Mouse (Mus musculus): ENCODE data around the gene Hmga2.

Hmga2 gene

DNA sequence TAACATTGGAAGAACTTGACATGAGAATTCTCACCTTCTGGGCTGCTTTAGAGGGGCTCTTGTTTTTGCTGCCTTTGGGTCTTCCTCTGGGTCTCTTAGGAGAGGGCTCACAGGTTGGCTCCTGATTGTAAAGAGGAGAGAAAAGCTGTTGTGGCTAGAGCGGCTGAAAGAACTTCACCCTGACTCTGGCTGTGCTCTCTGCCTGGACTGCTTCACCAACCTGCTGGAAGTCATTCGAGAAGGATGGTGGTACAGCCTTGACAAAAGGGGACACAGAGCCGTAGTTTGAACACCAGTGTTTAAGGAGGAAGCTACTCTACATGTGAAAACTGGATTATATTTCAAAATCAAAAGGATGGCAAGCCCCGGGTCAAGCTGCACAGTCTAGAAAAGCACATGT is 3.1 kb downstream of the Hmga2 start:
- DNase-seq (ENCODE audit: low spot score in 2 of 2), result no peak

DNA sequence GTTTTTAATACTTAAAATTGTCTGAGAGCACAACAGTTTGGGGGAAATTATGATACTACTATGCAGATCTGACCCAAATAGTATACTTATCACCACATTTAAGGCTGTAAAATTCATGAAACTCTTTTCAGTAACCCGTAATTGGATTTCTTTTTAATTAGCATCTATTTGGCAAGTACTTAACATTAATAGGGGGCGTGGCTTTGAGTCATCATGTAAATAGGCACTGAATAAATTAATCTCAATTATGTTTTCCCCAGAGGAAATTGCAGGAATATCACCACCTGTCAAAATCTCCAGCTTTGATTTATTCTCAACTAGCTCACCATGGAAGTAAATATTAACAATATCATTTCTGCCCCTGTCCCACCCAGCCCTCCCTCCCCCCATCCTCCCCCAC is 3.7 kb downstream of the Hmga2 start:
- no peak for DNase-seq (ENCODE audit: low spot score in 2 of 2)

DNA sequence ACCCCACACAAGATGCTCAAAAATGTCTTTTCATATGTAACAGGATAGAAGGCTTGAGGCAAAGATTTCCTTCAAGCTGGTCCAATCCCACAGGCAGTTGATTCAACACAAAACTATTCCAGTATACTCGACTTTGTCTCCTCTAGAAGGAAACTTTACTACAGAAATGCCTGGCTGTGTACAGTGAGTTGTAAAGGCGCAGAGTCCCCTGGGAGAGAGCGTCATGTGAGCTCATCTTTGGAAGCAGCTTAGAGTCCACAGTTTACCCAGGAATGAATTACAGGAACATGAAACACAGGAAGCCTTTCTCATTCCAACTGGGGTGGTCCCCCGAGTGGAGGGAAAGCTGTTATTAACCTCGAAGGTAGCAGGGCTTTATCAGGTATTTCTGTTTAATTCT is 11.1 kb downstream of the Hmga2 start:
- no peak for DNase-seq (ENCODE audit: low spot score in 2 of 2)

DNA sequence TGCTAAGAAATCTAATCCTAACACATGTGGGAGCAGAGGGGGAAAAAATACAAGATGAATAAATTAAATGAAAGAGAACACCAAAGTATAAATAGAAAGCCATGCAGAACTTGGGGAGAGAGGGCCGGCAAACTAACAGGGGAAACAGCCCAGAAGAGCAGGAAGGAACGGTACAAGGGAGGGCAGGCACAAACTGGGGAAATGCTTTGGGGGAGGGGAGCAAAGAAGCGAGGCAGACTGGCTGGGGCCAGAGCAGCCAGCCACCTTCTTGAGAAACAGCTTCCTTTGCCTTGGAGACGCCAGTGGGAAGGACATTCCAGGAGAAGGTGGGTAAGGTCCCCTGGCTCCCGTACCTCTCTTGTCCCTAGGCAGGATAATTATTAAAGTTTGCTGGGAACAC is 14.5 kb downstream of the Hmga2 start:
- no peak for DNase-seq (ENCODE audit: low spot score in 2 of 2)

DNA sequence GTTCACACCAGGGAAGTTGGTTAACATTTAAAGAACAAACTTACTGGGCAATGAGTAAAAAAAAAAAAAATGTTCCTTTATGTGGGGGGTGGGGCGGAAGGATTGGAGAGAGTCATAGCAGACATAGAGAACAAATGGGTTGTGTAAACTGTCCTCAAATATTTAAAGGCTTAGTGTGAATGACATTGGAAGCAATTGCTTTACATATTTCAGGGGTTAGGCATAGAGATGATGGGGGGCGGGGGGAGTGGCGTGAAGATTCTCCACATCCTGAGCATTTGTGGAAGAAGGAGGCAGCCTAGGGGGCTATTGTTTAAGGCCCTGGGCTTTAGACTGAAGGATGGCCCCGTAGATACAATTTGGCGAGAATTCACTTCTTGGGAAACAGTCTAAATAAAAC is 15.0 kb downstream of the Hmga2 start:
- no peak for DNase-seq (ENCODE audit: low spot score in 2 of 2)

DNA sequence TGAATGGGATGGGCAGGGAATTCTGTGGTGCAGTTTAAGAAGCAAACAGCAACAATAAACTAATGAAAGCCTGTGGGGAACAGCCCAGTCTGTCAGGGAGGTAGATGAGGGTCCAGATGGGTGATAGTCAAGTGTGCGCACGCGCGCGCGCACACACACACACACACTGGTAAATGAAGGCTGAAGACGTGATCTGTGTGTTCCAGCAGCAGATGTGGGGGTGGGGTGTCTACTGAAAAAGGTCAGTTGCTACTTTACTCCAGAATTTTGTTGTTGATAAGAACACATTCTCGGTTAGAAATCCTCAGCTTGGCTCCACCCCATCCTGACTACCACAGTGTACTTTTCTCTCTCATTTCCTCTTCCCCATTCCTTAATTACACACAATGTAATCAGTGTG is 17.4 kb downstream of the Hmga2 start:
- DNase-seq (ENCODE audit: low spot score in 2 of 2), result peak in 1 of 2 experiments; percentile 22

DNA sequence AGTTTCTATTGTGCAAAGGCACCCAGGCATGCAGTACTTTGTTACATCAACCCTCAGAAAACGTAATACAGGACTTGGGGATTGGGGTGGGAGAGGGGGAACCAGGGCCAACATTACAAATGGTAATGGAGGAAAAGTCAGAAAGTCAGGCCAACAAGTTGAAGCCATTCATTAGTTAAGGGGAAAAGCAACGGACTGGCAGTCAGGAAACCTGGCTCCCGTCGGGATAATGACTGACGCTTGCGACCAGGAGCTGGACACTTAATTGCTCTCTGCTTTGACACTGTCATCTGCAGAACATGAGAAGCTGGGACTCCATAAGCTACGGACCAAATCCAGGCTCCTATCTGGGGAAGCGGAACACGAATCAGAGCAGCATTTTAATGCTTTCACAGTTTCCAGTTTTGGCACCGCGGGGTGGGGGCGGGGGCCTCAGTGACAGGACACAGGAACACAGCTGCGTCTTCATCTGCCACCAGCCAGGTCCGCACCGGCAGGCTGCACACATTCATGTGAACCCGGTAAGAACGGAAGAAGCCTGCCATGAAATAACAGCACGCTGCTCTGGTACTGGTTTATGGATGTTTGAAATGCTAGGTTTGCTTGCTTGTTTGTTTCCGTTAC is 26.5 kb downstream of the Hmga2 start:
- no peak for DNase-seq (ENCODE audit: low spot score in 2 of 2)

DNA sequence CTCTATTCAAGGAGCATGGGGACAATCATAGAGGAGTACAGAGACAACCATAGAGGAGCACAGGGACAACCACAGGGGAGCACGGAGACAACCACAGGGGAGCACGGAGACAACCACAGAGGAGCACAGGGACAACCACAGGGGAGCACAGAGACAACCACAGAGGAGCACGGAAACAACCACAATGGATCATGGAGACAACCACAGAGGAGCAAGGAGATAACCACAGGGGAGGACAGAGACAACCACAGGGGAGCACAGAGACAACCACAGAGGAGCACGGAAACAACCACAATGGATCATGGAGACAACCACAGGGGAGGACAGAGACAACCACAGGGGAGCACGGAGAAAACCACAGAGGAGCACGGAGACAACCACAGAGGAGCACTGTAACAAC is 29.5 kb downstream of the Hmga2 start:
- no peak for DNase-seq (ENCODE audit: low spot score in 2 of 2)

DNA sequence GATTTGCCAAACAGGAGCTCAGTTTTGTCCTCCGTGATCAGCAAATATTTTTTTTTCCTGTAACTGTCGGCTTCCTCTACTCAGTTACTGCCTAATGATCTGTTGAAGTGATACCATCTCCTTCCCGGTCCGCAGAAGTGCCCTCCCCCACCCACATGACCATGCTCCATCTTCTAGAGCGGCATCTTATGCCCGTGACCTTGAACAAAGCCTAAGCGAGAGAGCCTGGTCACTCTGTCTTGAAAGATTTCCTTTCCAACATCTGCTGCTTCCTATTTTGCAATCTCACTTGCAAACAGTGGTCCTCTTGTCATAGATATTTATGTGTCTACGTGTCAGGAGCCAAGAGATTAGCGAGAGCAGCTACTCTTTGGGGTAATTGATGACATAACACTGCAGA is 30.1 kb downstream of the Hmga2 start:
- DNase-seq (ENCODE audit: low spot score in 2 of 2), result no peak

DNA sequence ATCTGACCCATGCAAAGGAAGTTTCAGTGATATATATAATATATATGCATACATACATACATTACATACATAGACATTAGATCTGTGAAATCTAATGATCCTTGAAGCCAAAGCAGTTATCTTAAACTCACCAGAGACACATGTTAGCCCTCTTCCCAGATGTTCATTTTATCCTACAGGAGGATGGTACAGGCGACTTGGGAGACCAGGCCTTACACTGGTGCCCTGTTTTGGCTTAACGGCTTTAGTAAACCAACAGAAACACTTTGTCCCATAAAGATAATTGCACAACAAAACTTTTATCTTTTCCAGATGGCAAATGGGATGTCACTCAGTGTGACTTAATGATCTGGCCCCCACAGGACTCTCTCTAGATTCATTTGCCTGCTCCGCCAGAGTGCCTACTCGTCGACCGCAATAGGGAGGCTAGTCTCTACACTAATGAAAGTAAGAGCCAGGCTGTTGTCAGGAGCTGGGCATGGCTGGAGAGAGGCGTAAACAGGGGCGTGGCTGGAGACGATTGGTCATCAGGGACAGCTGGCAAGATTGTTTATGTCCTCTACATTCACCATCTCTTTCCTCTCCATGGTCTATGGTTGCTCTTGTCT is 31.7 kb downstream of the Hmga2 start:
- DNase-seq (ENCODE audit: low spot score in 2 of 2), result no peak

DNA sequence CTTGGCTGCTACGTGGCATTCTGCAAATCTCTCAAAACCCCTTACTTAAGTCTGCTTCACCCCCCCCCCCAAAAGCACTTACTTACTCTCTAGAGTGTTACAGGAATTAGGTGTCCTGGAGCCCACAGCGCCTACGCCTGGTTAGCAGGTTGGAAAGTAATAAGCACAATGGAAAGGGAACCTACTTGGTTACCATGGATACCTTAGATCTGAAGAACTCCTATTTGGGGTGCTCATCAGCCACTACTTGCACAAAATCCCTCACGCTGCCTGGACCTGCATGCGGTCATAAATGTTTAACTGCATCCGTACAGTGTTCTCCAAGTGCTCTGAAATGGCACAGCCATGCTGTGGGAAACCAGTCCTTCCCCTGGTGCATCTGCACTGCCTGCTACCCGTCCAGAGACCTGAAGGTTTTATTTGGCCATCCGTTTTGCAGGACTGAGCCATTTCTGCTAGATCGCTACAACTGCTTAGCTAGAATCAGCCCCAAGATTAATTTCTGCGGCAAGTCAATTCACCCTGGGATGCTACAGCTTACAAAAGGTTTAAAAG is 32.4 kb downstream of the Hmga2 start:
- no peak for DNase-seq (ENCODE audit: low spot score in 2 of 2)

DNA sequence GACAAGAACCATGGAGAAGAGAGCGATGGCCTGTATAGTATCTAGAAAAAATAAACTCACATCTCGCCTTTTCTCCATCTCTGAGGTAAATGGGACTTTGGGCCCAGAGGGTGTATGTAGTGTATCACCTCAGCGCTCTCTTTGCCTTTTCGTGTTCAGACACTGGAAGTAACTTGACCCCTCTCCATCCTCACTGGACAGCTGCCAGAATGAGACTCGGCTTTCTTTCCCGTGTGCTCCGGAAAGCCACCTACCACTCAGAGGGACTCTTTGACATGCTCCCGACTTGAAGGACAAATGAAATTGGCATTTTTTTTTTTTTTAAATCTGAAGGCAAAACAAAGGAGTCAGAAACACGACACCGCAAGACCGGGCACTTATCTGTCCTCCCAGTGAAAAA is 35.0 kb downstream of the Hmga2 start:
- no peak for DNase-seq (ENCODE audit: low spot score in 2 of 2)

DNA sequence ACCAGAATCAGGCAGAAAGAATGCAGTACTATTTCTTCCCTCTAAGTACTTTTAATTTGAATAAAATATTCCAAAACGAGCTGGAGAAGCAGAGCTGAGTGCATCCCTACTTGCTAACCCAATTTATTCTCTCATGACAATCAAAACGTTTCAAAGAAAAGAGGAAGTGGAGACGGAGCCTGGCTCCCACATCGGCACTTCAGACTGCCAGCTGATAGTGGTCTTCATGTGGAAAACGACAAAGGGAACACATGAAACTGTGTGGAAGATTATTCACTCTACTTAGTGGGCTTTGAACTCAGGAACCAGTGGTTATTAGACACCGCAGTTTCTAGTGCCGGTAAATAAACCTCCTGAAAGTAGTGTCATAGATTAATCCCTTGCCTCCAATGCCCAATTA is 41.8 kb downstream of the Hmga2 start:
- DNase-seq (ENCODE audit: low spot score in 2 of 2), result no peak

DNA sequence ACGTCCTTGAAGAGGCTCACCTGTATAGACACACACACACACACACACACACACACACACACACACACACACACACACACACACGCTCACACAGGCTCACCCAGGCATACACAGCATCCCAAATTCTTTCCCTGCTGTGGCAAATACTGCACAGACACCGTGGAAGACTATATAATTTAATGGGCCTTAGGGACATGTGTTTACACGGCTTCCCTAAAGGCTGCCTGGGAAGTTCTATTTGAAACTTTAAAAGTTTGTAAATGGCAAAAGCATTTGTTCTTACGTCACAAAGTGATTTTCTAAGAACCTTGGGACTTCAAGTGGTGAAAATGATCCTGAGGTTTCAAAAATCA is 42.8 kb downstream of the Hmga2 start:
- no peak for DNase-seq (ENCODE audit: low spot score in 2 of 2)

DNA sequence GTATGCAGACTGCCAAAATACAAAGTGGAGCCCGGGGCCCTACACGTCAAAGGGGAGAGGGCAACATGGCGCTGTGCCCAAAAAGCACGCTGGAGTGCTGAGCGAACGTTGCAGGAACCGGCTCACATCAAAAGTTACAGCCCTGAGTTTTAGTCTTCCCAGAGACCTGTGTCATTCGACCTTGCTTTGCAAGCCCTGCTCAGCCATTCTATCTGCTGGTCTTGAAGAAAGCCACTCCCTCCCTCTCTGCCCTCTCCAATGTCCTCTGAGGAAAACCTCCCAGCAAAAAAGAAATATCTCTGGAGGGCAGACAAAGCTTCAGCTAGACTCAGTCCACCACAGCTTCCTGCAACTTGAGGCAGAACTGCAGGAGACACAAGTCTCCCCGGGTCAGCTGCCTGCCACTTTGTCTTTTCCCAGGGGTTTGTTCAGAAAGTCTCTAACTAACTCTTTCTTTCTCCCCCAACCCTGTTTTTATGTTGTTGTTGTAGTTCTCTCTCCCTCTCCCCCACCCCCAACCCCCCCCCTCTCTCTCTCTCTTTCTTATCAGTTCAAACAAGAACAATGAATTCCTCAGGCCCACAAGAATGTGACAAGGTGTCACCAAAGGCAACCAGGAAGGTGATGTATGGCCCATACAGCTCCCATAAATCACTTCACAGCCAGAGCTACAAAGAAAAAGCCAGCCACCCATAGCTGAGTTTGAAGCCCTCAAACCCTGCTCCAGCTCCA is 43.4 kb downstream of the Hmga2 start:
- DNase-seq (ENCODE audit: low spot score in 2 of 2), result no peak

DNA sequence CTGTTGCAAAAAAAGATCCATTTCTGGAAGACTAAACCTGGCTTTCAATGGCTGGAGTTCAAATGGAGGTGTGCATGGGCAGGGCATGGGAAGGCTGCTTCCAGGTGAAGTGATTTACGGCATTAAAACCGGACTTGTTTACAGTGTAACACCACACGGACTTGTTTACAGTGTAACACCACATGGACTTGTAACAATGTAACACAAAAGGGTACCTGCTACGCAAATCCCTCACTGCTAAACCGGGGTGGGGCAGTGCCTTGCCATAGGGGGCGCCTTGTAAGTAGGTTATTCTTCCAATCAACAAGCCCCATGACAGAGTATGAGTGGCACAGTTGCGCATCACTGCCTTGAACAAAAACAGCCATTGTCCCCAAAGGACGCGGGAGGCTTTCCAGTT is 44.2 kb downstream of the Hmga2 start:
- DNase-seq (ENCODE audit: low spot score in 2 of 2), result no peak

DNA sequence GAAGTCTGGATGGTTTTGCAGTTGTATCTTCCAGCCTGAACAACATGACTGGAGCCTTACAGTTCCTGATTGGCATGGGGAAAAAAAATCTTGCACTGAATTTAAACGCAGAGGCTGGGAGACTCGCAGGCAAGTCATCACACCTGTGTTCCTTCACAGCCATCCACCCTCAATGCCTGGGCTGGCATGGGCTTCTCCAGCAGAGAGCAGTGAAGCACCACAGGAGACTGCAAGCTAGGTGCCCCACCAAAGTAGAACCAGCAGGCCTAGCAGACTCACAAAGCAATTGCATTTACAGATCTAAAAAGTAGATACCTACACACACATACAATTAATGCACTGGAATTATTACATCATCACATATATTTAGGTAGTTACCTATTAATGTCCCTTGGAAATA is 44.8 kb downstream of the Hmga2 start:
- no peak for DNase-seq (ENCODE audit: low spot score in 2 of 2)

DNA sequence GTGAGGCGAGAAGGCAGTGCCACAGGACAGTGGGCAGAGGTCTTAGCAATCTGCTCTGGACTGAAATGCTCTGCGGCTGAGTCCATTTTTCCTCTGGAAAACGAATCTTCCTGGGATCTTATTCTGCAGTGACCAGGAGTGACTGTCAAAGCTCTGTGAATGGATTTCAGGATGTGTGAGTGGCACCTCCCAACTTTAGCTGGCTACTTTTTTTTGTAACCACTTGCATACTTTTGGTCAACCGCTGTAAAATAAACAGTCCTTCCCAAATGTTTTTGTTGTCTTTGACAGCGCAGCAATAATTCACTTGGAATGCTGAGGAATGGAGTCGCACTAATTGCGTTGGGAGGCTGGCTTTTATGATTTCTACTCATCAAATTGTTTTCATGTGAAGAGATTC is 45.8 kb downstream of the Hmga2 start:
- no peak for DNase-seq (ENCODE audit: low spot score in 2 of 2)

DNA sequence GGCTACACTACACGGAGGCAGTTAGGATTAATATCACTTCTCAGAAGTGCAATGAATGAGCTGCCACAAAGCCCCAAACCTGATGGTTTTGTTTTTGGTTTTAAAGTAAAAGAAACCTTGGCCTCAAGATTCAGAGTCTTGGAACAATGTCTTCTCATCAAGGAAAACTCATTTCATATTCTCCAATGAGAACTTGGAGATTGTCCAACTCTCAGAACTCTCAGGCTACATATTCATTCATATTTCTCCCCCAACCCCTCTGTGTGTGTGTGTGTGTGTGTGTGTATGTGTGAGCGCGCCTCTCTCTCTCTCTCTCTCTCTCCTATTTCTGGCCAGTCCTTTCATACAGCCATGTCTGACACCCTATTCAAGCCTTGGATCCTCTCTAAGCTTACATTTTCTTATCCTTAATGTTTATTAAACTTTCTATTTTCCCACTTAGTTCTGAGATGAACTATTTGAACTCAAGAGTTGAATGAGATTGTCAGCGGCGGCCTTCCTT is 46.5 kb downstream of the Hmga2 start:
- DNase-seq (ENCODE audit: low spot score in 2 of 2), result no peak

DNA sequence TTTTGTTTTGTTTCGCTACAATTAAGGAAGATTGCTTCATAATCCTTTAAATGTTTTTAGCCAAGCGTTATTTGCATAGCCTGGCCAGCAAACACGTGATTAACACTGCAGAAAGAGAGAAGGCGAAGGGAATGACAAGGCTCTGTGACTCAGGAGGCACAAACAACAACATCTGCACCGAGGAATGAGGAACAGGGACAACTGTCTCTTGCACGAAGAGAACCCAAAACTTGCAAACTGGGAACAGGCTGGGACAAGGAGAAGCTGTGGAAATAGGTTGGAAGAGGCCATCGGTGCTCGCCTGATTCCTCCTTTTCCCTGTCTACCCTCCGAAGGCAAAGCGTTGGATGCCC is 47.1 kb downstream of the Hmga2 start:
- no peak for DNase-seq (ENCODE audit: low spot score in 2 of 2)

DNA sequence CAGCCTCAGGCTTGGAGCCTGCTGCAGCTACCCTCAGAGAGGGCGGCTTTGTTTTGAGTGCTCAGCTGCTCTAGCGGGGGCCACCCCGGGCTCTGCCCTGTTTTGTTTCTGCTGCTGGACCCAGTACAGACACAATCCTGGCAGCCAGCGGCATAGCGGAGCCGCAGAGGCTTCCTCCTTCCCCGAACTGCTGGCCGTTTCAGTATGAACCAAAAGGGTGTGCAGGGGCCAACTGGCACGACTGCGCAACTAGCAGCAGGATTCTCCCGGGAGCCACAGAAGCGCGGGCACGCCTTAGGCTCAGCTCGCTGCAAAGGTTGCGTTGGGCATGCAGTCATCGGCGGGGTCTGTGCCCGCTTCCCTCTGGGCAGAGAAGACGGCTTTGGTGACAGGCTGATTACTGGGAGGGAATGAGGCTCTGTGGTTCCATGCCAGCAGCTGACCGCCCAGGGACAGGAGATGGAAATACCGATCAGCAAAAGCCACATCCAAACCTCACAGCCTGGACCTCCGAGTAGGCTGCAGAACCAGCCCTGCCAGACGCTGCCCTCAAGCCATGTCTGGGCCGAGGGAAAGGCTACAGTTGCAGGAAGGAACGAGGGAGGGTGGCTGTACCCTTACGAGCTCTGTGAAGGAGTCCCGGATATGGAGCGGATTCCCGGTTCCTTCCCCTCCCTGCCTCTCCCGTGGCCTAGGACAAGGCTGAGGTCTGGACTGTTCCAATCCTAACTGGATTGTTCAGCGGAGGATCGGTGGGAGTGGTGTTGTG is 47.7 kb downstream of the Hmga2 start:
- DNase-seq (ENCODE audit: low spot score in 2 of 2), result no peak

DNA sequence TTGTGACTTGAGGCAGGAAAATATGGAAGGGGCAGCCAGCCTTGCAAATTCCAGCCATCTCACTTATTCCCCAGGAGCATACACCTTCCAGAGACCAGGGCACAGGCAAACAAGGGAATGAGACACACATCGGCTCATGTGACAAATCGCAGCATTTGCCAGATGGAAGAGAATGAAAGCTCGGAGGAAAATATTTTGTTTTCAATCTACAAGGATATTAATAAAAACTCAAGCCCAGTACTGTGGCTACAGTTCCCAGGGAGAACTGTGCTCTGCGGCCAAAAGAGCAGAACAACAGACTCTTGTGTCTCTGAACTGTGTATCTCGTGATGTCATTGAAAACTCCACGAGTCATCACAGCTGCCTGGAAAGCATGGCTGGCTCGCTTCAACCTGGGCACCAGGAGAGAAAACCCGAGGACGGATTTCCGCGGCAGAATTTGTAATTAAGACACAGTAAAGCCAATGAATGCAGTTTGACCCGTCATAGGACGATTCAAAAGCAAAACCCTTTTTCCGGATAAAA is 50.1 kb downstream of the Hmga2 start:
- no peak for DNase-seq (ENCODE audit: low spot score in 2 of 2)
